Mouse (Mus musculus) liver, postnatal 0 days (tissue): ENCODE results near the gene Ube2e3.

Source experiments
- CTCF ChIP-seq: sonication (generic); IDR thresholded peaks from 2 replicates; pipeline ENCODE4 v1.5.1; 2016; ENCODE audit warnings: antibody characterized with exemption, low read depth
- EP300 ChIP-seq: IDR thresholded peaks from 2 replicates; pipeline ENCODE4 v1.6.1; 2016; ENCODE audit warnings: antibody characterized with exemption, low read depth, mild to moderate bottlenecking

- TF ChIP-seq CTCF (no peak), EP300 (no peak)
Measured at GRCm38 (mm10) chr2:78873946-78874345, 6.0 kb downstream of the Ube2e3 start.
